Mouse (Mus musculus): ENCODE results near the gene Zfp488.
A peak's percentile ranks its signal among the peaks of the same experiment; 100 is the strongest.

GRCm38 (mm10) chr14:33939117-33939516 lies 39.4 kb downstream of the Zfp488 start:
- peak; percentile 76 for TF ChIP-seq CTCF (IDR thresholded peaks at IDR 0.05; ENCODE audit: low read depth)
- no peak for TF ChIP-seq EP300 (IDR thresholded peaks at IDR 0.05; ENCODE audit: low read depth)
